Mouse (Mus musculus) G1E (cell line): Measurements from ENCODE around the gene Lrch1. TPM values are rescaled to one million over a fixed set of nuclear protein-coding genes. Genes with fewer than 3 reads are reported as not detected.

Experiments
- ATAC-seq: 2 replicates; pipeline ENCODE4 v1.8.0; 2016; ENCODE audit warnings: mild to moderate bottlenecking; ENCODE audit not compliant: insufficient number of reproducible peaks, poor library complexity, low FRiP score, severe bottlenecking; ENCODE audit errors: extremely low read depth
- DNase-seq: peaks from one replicate; pipeline ENCODE4 v3.0.0; 2012; ENCODE audit warnings: low spot score
- H3K27me3 ChIP-seq: 2 replicates; pipeline ENCODE4 v1.6.1; 2012; ENCODE audit warnings: mild to moderate bottlenecking, low read length, inconsistent platforms; ENCODE audit not compliant: insufficient read depth
- H3K36me3 ChIP-seq: replicated peaks from 2 replicates; pipeline ENCODE3; 2012; ENCODE audit warnings: mild to moderate bottlenecking, inconsistent platforms
- H3K4me1 ChIP-seq: 2 replicates; pipeline ENCODE4 v1.6.1; 2012; ENCODE audit warnings: low read depth, low read length, inconsistent platforms, mixed read lengths; ENCODE audit not compliant: insufficient read depth
- H3K4me3 ChIP-seq: 2 replicates; pipeline ENCODE4 v1.5.1; 2012; ENCODE audit warnings: low read depth, mild to moderate bottlenecking, inconsistent platforms, low read length, moderate library complexity, mixed read lengths
- H3K9me3 ChIP-seq: replicated peaks from 2 replicates; pipeline ENCODE4 v1.6.1; 2012; ENCODE audit warnings: inconsistent platforms
- CTCF ChIP-seq: IDR thresholded peaks from 2 replicates; pipeline ENCODE4 v1.5.1; 2012; ENCODE audit warnings: low read depth, low read length, inconsistent platforms, mixed read lengths
- GATA1 ChIP-seq: IDR thresholded peaks from 2 replicates; pipeline ENCODE4 v1.6.1; 2012; ENCODE audit warnings: borderline replicate concordance, low read length, inconsistent platforms, mixed read lengths
- GATA2 ChIP-seq: IDR thresholded peaks from 2 replicates; pipeline ENCODE4 v1.6.1; 2012; ENCODE audit warnings: low read depth, low read length, inconsistent platforms, borderline replicate concordance
- POLR2AphosphoS5 ChIP-seq: IDR thresholded peaks from 2 replicates; pipeline ENCODE4 v1.6.1; 2012; ENCODE audit warnings: low read depth, low read length, inconsistent platforms; ENCODE audit not compliant: insufficient replicate concordance
- TAL1 ChIP-seq: conservative IDR thresholded peaks from 2 replicates; pipeline ENCODE4 v1.6.1; 2012; ENCODE audit warnings: low read depth, low read length, inconsistent platforms, mixed read lengths
- polyA plus RNA-seq: library from polyadenylated mRNA; stranded (reverse); fragments of >175 nt; gene quantifications from 2 replicates; pipeline ENCODE4 v1.2.3, GENCODE M21; 2012
- total RNA-seq, 2 experiments: library from RNA; stranded (forward) in 1 of 2; stranded (reverse) in 1 of 2; fragments of 200-1000 nt in 1 of 2; fragments of >200 nt in 1 of 2; fragmentation: Nextera tagmentation in 1 of 2; gene quantifications; 2 replicates each; pipeline ENCODE4 v1.2.3; 2014 to 2017

The Lrch1 gene
- total and polyA plus RNA-seq, 3 experiments = 0.16 TPM; not detected in 2

GRCm38 (mm10) chr14:74904442-74904841 lies 43.2 kb downstream of the Lrch1 start:
- no peak overlapping the region for H3K4me3 ChIP-seq
- DNase-seq (no peak), ATAC-seq (no peak)
- H3K36me3 ChIP-seq = no peaks in the 10 kb centered on the region
- H3K9me3 ChIP-seq = no peaks in the 10 kb centered on the region
- TF ChIP-seq GATA1 = no peak
- no peak for TF ChIP-seq POLR2AphosphoS5
- TF ChIP-seq TAL1 = no peak
- TF ChIP-seq CTCF = no peak
- no peak for TF ChIP-seq GATA2
- no peaks in the 10 kb centered on the region for H3K27me3 ChIP-seq
- H3K4me1 ChIP-seq = no peaks in the 10 kb centered on the region

- H3K9me3 ChIP-seq = no peaks in the 10 kb centered on the region
- no peaks in the 10 kb centered on the region for H3K27me3 ChIP-seq
- H3K36me3 ChIP-seq = no peaks in the 10 kb centered on the region
- H3K4me3 ChIP-seq = no peak overlapping the region
- ATAC-seq (no peak), DNase-seq (no peak)
- H3K4me1 ChIP-seq = no peaks in the 10 kb centered on the region
- TF ChIP-seq GATA2 (no peak), GATA1 (no peak), POLR2AphosphoS5 (no peak), TAL1 (no peak), CTCF (no peak)
These were observed 44.6 kb downstream of the Lrch1 start for GRCm38 (mm10) chr14:74903047-74903446.

GRCm38 (mm10) chr14:74900705-74901369 lies 46.8 kb downstream of the Lrch1 start:
- DNase-seq (no peak), ATAC-seq (no peak)
- Histone ChIP-seq H3K36me3 (no peaks in the 10 kb centered on the region), H3K4me1 (no peaks in the 10 kb centered on the region), H3K4me3 (no peak overlapping the region), H3K9me3 (no peaks in the 10 kb centered on the region), H3K27me3 (no peaks in the 10 kb centered on the region)
- no peak for TF ChIP-seq GATA2
- no peak for TF ChIP-seq TAL1
- no peak for TF ChIP-seq GATA1
- TF ChIP-seq POLR2AphosphoS5 = no peak
- no peak for TF ChIP-seq CTCF

- Histone ChIP-seq H3K9me3 (no peaks in the 10 kb centered on the region), H3K4me3 (no peak overlapping the region), H3K4me1 (no peaks in the 10 kb centered on the region), H3K36me3 (no peaks in the 10 kb centered on the region), H3K27me3 (no peaks in the 10 kb centered on the region)
- ATAC-seq (no peak), DNase-seq (no peak)
- no peak for TF ChIP-seq POLR2AphosphoS5
- no peak for TF ChIP-seq TAL1
- TF ChIP-seq CTCF = no peak
- TF ChIP-seq GATA2 = no peak
- no peak for TF ChIP-seq GATA1
These were observed 47.5 kb downstream of the Lrch1 start for GRCm38 (mm10) chr14:74899953-74900704.

- H3K9me3 ChIP-seq = no peaks in the 10 kb centered on the region
- H3K4me3 ChIP-seq = no peak overlapping the region
- DNase-seq = no peak
- H3K4me1 ChIP-seq = no peaks in the 10 kb centered on the region
- ATAC-seq = no peak
- TF ChIP-seq POLR2AphosphoS5 (no peak), TAL1 (no peak), GATA1 (no peak), GATA2 (no peak), CTCF (no peak)
- H3K27me3 ChIP-seq = no peaks in the 10 kb centered on the region
- H3K36me3 ChIP-seq = no peaks in the 10 kb centered on the region
These were observed 48.7 kb downstream of the Lrch1 start for GRCm38 (mm10) chr14:74898939-74899338.

GRCm38 (mm10) chr14:74893693-74894092 lies 54.0 kb downstream of the Lrch1 start:
- H3K4me1 ChIP-seq = no peaks in the 10 kb centered on the region
- H3K9me3 ChIP-seq = no peaks in the 10 kb centered on the region
- DNase-seq (no peak), ATAC-seq (no peak)
- no peaks in the 10 kb centered on the region for H3K36me3 ChIP-seq
- H3K4me3 ChIP-seq = no peak overlapping the region
- peaks cover 3% of the 10 kb centered on the region; the same call in 1 of the 2 replicates for H3K27me3 ChIP-seq
- TF ChIP-seq GATA2 (no peak), CTCF (no peak), POLR2AphosphoS5 (no peak), TAL1 (no peak), GATA1 (no peak)
